In genomic region chr8:71592374-71593170, GRCm38 (mm10) we compare ENCODE assay signal across 8 mouse cellular contexts. TPM values are rescaled to one million over a fixed set of nuclear protein-coding genes. Genes with fewer than 3 reads are reported as not detected.
DNase-seq lines count a peak whose midpoint lies in the region; ATAC-seq and TF ChIP-seq lines count a peak whose summit lies in the region.

No protein-coding gene starts in this region.

- H3K27ac ChIP-seq in ES-Bruce4 (ENCODE audit: insufficient read depth, low read length), result peak overlapping the region; percentile 45
- peak overlapping the region; percentile 92 for H3K27ac ChIP-seq in bone marrow macrophage, adult 2 months (ENCODE audit: insufficient read depth, low read depth, low read length)
- H3K27ac ChIP-seq in forebrain, postnatal 0 days (ENCODE audit: low read depth, low read length), result peak overlapping the region; percentile 96
- peak overlapping the region; percentile 98 for H3K27ac ChIP-seq in hindbrain, embryonic 11.5 days (ENCODE audit: low read depth, low read length)
- peak overlapping the region; percentile 98 for H3K27ac ChIP-seq in lung, embryonic 15.5 days

- H3K4me3 ChIP-seq in ES-Bruce4 (ENCODE audit: low read depth, low read length), result peak overlapping the region; percentile 80
- H3K4me3 ChIP-seq in bone marrow macrophage, adult 2 months (ENCODE audit: insufficient read depth, low read length), result peak overlapping the region; percentile 92
- H3K4me3 ChIP-seq in forebrain, postnatal 0 days (ENCODE audit: low read depth, low read length), result peak overlapping the region; percentile 76
- H3K4me3 ChIP-seq in hindbrain, embryonic 11.5 days (ENCODE audit: low read depth, low read length), result peak overlapping the region; percentile 89
- H3K4me3 ChIP-seq in lung, embryonic 15.5 days, result peak overlapping the region; percentile 72

- no peak for DNase-seq in forebrain, postnatal 0 days
- no peak for DNase-seq in hindbrain, embryonic 11.5 days (ENCODE audit: low spot score)
- peak; percentile 65 for DNase-seq in layer of hippocampus, adult 9-10 months (ENCODE audit: low spot score)
- DNase-seq in right cerebral cortex, postnatal 14 days, result peak; percentile 80
- DNase-seq in retina, embryonic 14.5 days (ENCODE audit: low spot score), result no peak

- H3K9ac ChIP-seq in ES-Bruce4 (ENCODE audit: low read depth, poor library complexity, severe bottlenecking), result peak overlapping the region; percentile 92
- peak overlapping the region; percentile 89 for H3K9ac ChIP-seq in forebrain, postnatal 0 days
- peak overlapping the region; percentile 93 for H3K9ac ChIP-seq in hindbrain, embryonic 11.5 days (ENCODE audit: low read depth, low read length)
- H3K9ac ChIP-seq in lung, embryonic 15.5 days, result peak overlapping the region; percentile 83

- peak; percentile 75 for ATAC-seq in forebrain, postnatal 0 days
- peak; percentile 76 for ATAC-seq in hindbrain, embryonic 11.5 days (ENCODE audit: low FRiP score)
- ATAC-seq in lung, embryonic 15.5 days (ENCODE audit: borderline replicate concordance, extremely low read depth, low FRiP score, low TSS enrichment), result peak; percentile 73

- TF ChIP-seq EP300 in ES-Bruce4 (IDR thresholded peaks at IDR 0.05; ENCODE audit: insufficient read depth, low read depth, low read length), result no peak

- no peaks in the 10 kb centered on the region for H3K27me3 ChIP-seq in ES-Bruce4 (ENCODE audit: control insufficient read depth, insufficient read depth, low read length, poor library complexity, severe bottlenecking)
- H3K27me3 ChIP-seq in forebrain, postnatal 0 days (ENCODE audit: insufficient read depth, low read length), result no peaks in the 10 kb centered on the region
- H3K27me3 ChIP-seq in hindbrain, embryonic 11.5 days (ENCODE audit: control insufficient read depth, insufficient read depth, low read length), result no peaks in the 10 kb centered on the region
- no peaks in the 10 kb centered on the region for H3K27me3 ChIP-seq in lung, embryonic 15.5 days

- WGBS in forebrain, postnatal 0 days, result 5% methylated on average over 59 of the region's 60 CpGs
- WGBS in hindbrain, embryonic 11.5 days, result 4% methylated on average over 59 of the region's 60 CpGs
- 3% methylated on average over 60 of the region's 60 CpGs for WGBS in lung, embryonic 15.5 days

- no peaks in the 10 kb centered on the region for H3K4me1 ChIP-seq in ES-Bruce4 (ENCODE audit: control insufficient read depth, insufficient read depth, low read length)
- peaks cover 30% of the 10 kb centered on the region for H3K4me1 ChIP-seq in bone marrow macrophage, adult 2 months (ENCODE audit: control insufficient read depth, insufficient read depth, low read length)
- peaks cover 10% of the 10 kb centered on the region for H3K4me1 ChIP-seq in forebrain, postnatal 0 days (ENCODE audit: insufficient read depth)
- H3K4me1 ChIP-seq in hindbrain, embryonic 11.5 days (replicated peaks; ENCODE audit: control insufficient read depth, insufficient read depth, low read length), result peaks cover 13% of the 10 kb centered on the region
- H3K4me1 ChIP-seq in lung, embryonic 15.5 days, result peaks cover 28% of the 10 kb centered on the region

- H3K4me2 ChIP-seq in forebrain, postnatal 0 days (ENCODE audit: low read depth), result peak overlapping the region; percentile 90
- H3K4me2 ChIP-seq in hindbrain, embryonic 11.5 days (replicated peaks; ENCODE audit: low read depth, low read length), result peak overlapping the region; percentile 93
- H3K4me2 ChIP-seq in lung, embryonic 15.5 days, result peak overlapping the region; percentile 89

- no peaks in the 10 kb centered on the region for H3K9me3 ChIP-seq in ES-Bruce4 (replicated peaks; ENCODE audit: control insufficient read depth, insufficient read depth, low read length, poor library complexity, severe bottlenecking)
- no peaks in the 10 kb centered on the region for H3K9me3 ChIP-seq in forebrain, postnatal 0 days (ENCODE audit: low read length)
- H3K9me3 ChIP-seq in hindbrain, embryonic 11.5 days (ENCODE audit: control insufficient read depth, low read length), result no peaks in the 10 kb centered on the region
- no peaks in the 10 kb centered on the region for H3K9me3 ChIP-seq in lung, embryonic 15.5 days

- H3K36me3 ChIP-seq in ES-Bruce4 (ENCODE audit: control insufficient read depth, insufficient read depth, low read length, poor library complexity, severe bottlenecking), result no peaks in the 10 kb centered on the region
- H3K36me3 ChIP-seq in forebrain, postnatal 0 days (ENCODE audit: insufficient read depth), result peaks cover 5% of the 10 kb centered on the region; the same call in 1 of the 2 replicates
- no peaks in the 10 kb centered on the region for H3K36me3 ChIP-seq in hindbrain, embryonic 11.5 days (ENCODE audit: control insufficient read depth, insufficient read depth, low read length)
- no peaks in the 10 kb centered on the region; the same call in 1 of the 2 replicates for H3K36me3 ChIP-seq in lung, embryonic 15.5 days

- TF ChIP-seq CTCF in ES-Bruce4 (IDR thresholded peaks at IDR 0.05; ENCODE audit: low read depth, low read length), result no peak
- peak; percentile 28; the same call in 1 of the 2 replicates for TF ChIP-seq CTCF in bone marrow macrophage, adult 2 months (IDR thresholded peaks at IDR 0.05; ENCODE audit: low read depth, low read length)
- TF ChIP-seq CTCF in forebrain, postnatal 0 days (IDR thresholded peaks at IDR 0.05; ENCODE audit: low read depth), result peak; percentile 21

- TF ChIP-seq POLR2A in ES-Bruce4 (IDR thresholded peaks at IDR 0.05; ENCODE audit: insufficient read depth, low read length), result no peak
- no peak for TF ChIP-seq POLR2A in bone marrow macrophage, adult 2 months (IDR thresholded peaks at IDR 0.05; ENCODE audit: borderline replicate concordance, low read depth, low read length)

RNA-seq across cellular contexts. Expression of gene Pgls, which starts 0.6 kb away (rescaled TPM):
- polyA plus RNA-seq in ES-Bruce4 (2011; ENCODE audit: insufficient read depth, insufficient read length, low read depth, missing spikeins), result 57.2 and 65.6 TPM in 2 replicates
- polyA plus RNA-seq in bone marrow macrophage, adult 2 months (2012; ENCODE audit: insufficient read depth, insufficient read length, missing spikeins), result 83.5 and 88.9 TPM in 2 replicates
- total RNA-seq in forebrain, postnatal 0 days (2014; rRNA removed), result 248 and 264 TPM in 2 replicates
- polyA plus RNA-seq in forebrain, postnatal 0 days (2015; fragmentation: Nextera tagmentation; extraction: Ambion mirVana), result 262 and 318 TPM in 2 replicates
- polyA plus RNA-seq in hindbrain, embryonic 11.5 days (2014; fragmentation: Nextera tagmentation; extraction: Ambion mirVana), result 228 TPM in 2 replicates
- polyA plus RNA-seq in lung, embryonic 15.5 days (2015; fragmentation: Nextera tagmentation; extraction: Ambion mirVana), result 228 and 230 TPM in 2 replicates

RNA-seq across cellular contexts. Expression of gene Fam129c, which starts 4.9 kb away (rescaled TPM):
- polyA plus RNA-seq in ES-Bruce4 (2011; ENCODE audit: insufficient read depth, insufficient read length, low read depth, missing spikeins), result 6.4 and 9.0 TPM in 2 replicates
- polyA plus RNA-seq in bone marrow macrophage, adult 2 months (2012; ENCODE audit: insufficient read depth, insufficient read length, missing spikeins), result 2.5 and 2.7 TPM in 2 replicates
- 3.4 and 11.1 TPM in 2 replicates for total RNA-seq in forebrain, postnatal 0 days (2014; rRNA removed)
- 2.0 and 2.8 TPM in 2 replicates for polyA plus RNA-seq in forebrain, postnatal 0 days (2015; fragmentation: Nextera tagmentation; extraction: Ambion mirVana)
- 3.3 and 3.6 TPM in 2 replicates for polyA plus RNA-seq in hindbrain, embryonic 11.5 days (2014; fragmentation: Nextera tagmentation; extraction: Ambion mirVana)
- 3.1 and 3.4 TPM in 2 replicates for polyA plus RNA-seq in lung, embryonic 15.5 days (2015; fragmentation: Nextera tagmentation; extraction: Ambion mirVana)

RNA-seq across cellular contexts. Expression of gene Colgalt1, which starts 18.2 kb away (rescaled TPM):
- 83.2 and 85.2 TPM in 2 replicates for polyA plus RNA-seq in ES-Bruce4 (2011; ENCODE audit: insufficient read depth, insufficient read length, low read depth, missing spikeins)
- polyA plus RNA-seq in bone marrow macrophage, adult 2 months (2012; ENCODE audit: insufficient read depth, insufficient read length, missing spikeins), result 111 and 113 TPM in 2 replicates
- 84.3 and 85.6 TPM in 2 replicates for total RNA-seq in forebrain, postnatal 0 days (2014; rRNA removed)
- 58.4 and 59.6 TPM in 2 replicates for polyA plus RNA-seq in forebrain, postnatal 0 days (2015; fragmentation: Nextera tagmentation; extraction: Ambion mirVana)
- polyA plus RNA-seq in hindbrain, embryonic 11.5 days (2014; fragmentation: Nextera tagmentation; extraction: Ambion mirVana), result 41.3 and 42.5 TPM in 2 replicates
- polyA plus RNA-seq in lung, embryonic 15.5 days (2015; fragmentation: Nextera tagmentation; extraction: Ambion mirVana), result 77.9 and 79.3 TPM in 2 replicates

RNA-seq across cellular contexts. Expression of gene Slc27a1, which starts 23.9 kb away (rescaled TPM):
- 21.8 and 27.3 TPM in 2 replicates for polyA plus RNA-seq in ES-Bruce4 (2011; ENCODE audit: insufficient read depth, insufficient read length, low read depth, missing spikeins)
- 85.4 and 86.3 TPM in 2 replicates for polyA plus RNA-seq in bone marrow macrophage, adult 2 months (2012; ENCODE audit: insufficient read depth, insufficient read length, missing spikeins)
- 106 and 133 TPM in 2 replicates for total RNA-seq in forebrain, postnatal 0 days (2014; rRNA removed)
- 74.8 and 102 TPM in 2 replicates for polyA plus RNA-seq in forebrain, postnatal 0 days (2015; fragmentation: Nextera tagmentation; extraction: Ambion mirVana)
- 13.7 and 18.2 TPM in 2 replicates for polyA plus RNA-seq in hindbrain, embryonic 11.5 days (2014; fragmentation: Nextera tagmentation; extraction: Ambion mirVana)
- polyA plus RNA-seq in lung, embryonic 15.5 days (2015; fragmentation: Nextera tagmentation; extraction: Ambion mirVana), result 34.3 and 36.7 TPM in 2 replicates

RNA-seq across cellular contexts. Expression of gene Nxnl1, which starts 26.2 kb away (rescaled TPM):
- polyA plus RNA-seq in ES-Bruce4 (2011; ENCODE audit: insufficient read depth, insufficient read length, low read depth, missing spikeins), result not detected in 2 replicates
- not detected in 2 replicates for polyA plus RNA-seq in bone marrow macrophage, adult 2 months (2012; ENCODE audit: insufficient read depth, insufficient read length, missing spikeins)
- 0.08 TPM in 1 of 2 replicates, not detected in the other for total RNA-seq in forebrain, postnatal 0 days (2014; rRNA removed)
- polyA plus RNA-seq in forebrain, postnatal 0 days (2015; fragmentation: Nextera tagmentation; extraction: Ambion mirVana), result not detected in 2 replicates
- polyA plus RNA-seq in hindbrain, embryonic 11.5 days (2014; fragmentation: Nextera tagmentation; extraction: Ambion mirVana), result not detected in 2 replicates
- polyA plus RNA-seq in lung, embryonic 15.5 days (2015; fragmentation: Nextera tagmentation; extraction: Ambion mirVana), result not detected in 2 replicates

Comparison
In these comparisons a context has a peak if more than half of its experiments do, and no peak if none do; other contexts are left out.
1. H3K27ac ChIP-seq: peak in every context shown above with its lines; median percentile 98 in hindbrain, embryonic 11.5 days; 98 in lung, embryonic 15.5 days; 96 in forebrain, postnatal 0 days; 92 in bone marrow macrophage, adult 2 months; 45 in ES-Bruce4.
2. DNase-seq: peak in layer of hippocampus, adult 9-10 months (single experiment) and right cerebral cortex, postnatal 14 days (single experiment); none in forebrain, postnatal 0 days (single experiment), hindbrain, embryonic 11.5 days (single experiment) and retina, embryonic 14.5 days (single experiment).
3. Peak in every context shown above with its lines, with median percentiles within 50 percentile points of each other: H3K4me3 ChIP-seq, H3K9ac ChIP-seq, ATAC-seq and H3K4me2 ChIP-seq.